Mouse (Mus musculus) kidney, postnatal 14 days (tissue): ENCODE measurements at regions not wholly inside any gene's neighbourhood (a gene's known extent, or its start where the extent isn't known, plus 50 kb on each side); places are given as distances from the start of the nearest gene placed in this dataset.

ENCODE experiments used
- DNase-seq: peaks from one replicate; pipeline ENCODE4 v3.0.0; 2022; ENCODE audit warnings: mixed read lengths

DNA sequence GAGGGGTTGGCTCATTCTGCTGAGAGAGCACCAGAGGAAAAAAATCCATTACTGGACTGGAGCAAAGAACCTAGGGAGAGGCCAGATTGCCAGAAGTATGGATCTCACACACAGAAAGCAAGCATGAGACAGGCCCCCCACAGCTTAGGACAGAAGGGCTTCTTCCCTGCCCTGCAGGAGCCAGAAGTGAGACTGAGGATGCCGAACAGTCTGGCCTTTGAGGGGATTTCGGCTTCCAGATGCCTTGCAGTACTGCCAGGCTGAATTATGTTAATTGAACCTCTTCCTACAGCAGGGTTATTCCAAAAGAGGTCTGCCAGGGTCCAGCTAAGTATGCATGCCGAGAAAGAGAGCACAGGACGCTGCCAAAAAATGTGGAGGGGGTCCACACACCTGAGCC lies 71.4 kb upstream of the Adgrl4 start:
- DNase-seq, result no peak

DNA sequence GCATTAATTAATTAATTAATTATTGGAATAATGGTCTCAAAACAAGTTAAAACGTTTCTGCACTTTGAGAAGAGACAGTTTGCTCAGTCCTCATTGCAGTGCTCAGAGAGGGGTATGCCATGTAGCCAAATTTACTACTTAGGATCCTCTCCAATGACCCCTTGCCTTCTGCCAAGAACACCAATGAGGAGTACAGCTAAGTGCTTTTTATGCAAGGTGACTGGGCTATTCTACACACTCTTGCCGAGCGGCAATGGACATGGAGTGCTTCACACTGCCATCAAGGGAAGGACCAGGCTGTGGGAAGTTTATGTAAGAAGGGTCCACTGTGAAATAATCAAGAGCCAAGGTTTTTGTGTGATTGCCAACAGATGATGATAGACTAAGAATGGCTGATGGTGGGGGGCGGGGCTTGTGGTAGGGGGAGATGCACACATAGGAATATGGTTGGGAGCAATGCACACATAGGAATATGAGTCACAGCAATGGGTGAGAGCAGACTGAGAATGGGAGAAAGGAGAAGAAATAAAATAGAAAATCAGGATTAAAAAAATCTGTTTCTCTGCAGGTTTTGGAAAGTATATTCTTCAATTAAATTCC lies 70.9 kb upstream of the Adgrl4 start:
- no peak for DNase-seq

GRCm38 (mm10) chr3:151383326-151384019 lies 54.2 kb upstream of the Adgrl4 start:
- peak; percentile 60 for DNase-seq

GRCm38 (mm10) chr3:151384850-151385249 lies 52.8 kb upstream of the Adgrl4 start:
- no peak for DNase-seq

DNA sequence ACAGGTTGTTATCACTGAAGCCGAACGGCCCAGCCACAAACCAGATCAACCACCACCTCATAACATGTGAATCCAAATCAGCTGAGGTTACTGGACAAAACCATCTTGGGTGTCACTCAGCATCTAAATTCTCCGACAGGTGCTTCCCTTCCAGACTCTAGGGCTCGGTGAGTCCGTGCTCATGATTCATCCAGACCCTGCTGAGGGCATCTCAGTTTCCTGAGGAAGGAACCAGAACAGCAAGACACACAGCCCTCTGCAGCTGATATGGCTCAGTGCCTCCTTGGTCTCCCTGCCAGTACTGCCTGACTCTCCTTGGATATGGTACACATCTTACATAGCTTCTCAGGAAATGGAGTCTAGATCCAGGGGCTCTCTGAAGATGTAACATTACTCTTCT lies 51.6 kb upstream of the Adgrl4 start:
- peak; percentile 43 for DNase-seq
